Mouse (Mus musculus) neutrophil, adult 5-6 weeks (primary cell): ENCODE results near the gene Itga1. TPM values are rescaled to one million over a fixed set of nuclear protein-coding genes. Genes with fewer than 3 reads are reported as not detected.

Experiments
- ATAC-seq: fragments of 151-379, 151-347 bp; 2 replicates; pipeline ENCODE4 v1.8.0; 2017; ENCODE audit warnings: mild to moderate bottlenecking, moderate TSS enrichment; ENCODE audit not compliant: insufficient number of reproducible peaks, poor library complexity, low FRiP score, severe bottlenecking; ENCODE audit errors: extremely low read depth
- total RNA-seq: library from RNA; stranded (forward); fragments of 200-1000 nt; gene quantifications from 2 replicates; pipeline ENCODE4 v1.2.3, GENCODE M21; 2017

Gene Itga1
- total RNA-seq, 1 experiment from 2014 or later = 1.5 TPM

- no peak for ATAC-seq
Measured at GRCm38 (mm10) chr13:115006213-115006835, 95.4 kb downstream of the Itga1 start.

- ATAC-seq = no peak
Measured at GRCm38 (mm10) chr13:115005342-115005741, 96.4 kb downstream of the Itga1 start.

- no peak for ATAC-seq
Measured at GRCm38 (mm10) chr13:115003444-115004053, 98.2 kb downstream of the Itga1 start.

DNA sequence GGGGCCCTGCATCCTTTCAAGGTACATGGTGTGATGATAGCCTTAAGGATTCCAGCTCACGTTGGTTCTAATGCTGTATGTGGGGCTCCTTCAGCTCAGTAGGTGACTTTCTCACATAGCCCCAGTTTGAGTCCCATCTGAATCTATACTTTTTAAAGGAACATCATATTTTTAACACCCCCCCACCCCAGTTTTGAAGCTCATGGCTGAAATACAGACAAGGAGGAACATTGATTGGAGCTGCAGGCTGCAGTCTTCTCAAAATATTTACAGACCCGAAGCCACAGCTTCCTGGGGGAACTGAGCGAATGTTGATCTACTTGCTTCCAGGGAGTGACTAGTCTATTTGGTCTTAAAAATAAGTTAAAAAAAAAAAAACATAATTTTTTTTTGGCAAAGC is 98.9 kb downstream of the Itga1 start:
- no peak for ATAC-seq

DNA sequence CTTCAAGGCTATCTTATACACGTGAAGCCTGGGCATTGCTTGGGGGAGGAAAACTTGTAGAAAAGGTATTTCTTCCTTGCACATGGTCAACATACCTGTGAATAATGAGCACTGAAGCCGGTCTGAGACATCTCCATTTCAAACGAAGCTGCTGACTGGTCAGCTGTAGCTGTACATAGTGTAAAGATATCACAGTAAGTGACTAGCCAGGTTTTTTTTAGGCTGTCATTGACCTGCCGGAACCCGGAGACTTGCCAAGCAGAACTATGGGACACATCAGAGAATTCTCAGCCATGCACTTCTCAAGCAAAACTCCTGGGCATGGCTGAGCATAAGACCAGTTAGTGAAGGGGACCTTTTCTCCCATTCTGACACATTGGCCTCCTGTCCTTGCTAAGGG is 99.6 kb downstream of the Itga1 start:
- ATAC-seq = no peak

GRCm38 (mm10) chr13:114999582-114999981 is 102.2 kb downstream of the Itga1 start:
- ATAC-seq = peak; percentile 58; the same call in 1 of the 2 replicates

DNA sequence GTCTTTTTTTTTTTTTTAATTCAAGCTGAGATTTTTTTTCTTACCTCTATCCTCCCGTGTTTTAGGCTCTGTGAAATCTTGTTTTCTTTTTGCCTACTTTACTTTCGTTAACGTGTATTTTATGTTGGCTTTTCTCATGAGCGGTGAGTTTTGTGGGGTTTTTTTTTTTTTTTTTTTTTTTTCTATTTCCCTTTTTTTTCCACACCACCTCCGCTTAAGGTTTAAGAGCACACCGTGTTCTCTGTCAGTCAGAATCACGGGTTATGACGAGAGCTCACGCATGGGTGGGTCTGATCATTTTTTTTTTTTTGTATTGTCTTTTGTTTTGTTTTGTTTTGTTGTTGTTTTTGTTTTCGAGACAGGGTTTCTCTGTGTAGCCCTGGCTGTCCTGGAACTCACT is 103.7 kb downstream of the Itga1 start:
- 0 out of 2 replicates have a peak, but pooled peaks have one; percentile 39 for ATAC-seq

DNA sequence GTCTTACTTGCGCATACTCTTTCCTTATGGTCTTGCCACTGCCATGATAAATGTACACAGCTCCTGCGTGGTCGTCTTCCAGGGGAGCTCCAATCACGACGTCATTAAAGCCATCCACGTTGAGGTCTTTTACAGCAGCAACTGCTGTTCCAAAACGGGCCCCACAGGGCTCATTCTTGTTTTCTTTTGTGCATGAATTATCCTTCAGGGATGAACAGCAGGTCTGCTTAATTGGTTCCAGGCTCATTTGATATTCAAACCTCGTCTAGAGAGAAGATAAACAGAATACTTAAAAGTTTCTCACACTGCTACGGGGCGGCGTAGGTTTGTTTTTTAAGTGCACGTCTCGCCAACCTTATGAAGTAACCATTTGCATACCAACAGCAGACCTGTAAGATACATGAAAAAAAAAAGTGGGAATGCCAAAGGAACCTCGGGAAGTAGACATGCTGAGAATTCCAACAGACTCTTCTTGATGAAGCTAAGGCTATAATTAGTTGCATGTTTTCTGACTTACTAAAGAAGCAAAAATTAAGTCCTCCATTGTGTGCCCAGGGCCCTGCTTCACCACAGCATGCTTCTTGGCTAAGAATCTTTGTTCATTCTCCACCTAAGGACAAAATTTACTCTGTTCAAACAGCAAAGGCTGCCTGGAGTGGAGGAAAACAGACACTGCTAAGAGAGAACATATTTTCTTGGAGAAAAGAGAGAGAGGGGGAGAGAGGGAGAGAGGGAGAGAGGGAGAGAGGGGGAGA is 109.3 kb downstream of the Itga1 start:
- ATAC-seq = no peak

DNA sequence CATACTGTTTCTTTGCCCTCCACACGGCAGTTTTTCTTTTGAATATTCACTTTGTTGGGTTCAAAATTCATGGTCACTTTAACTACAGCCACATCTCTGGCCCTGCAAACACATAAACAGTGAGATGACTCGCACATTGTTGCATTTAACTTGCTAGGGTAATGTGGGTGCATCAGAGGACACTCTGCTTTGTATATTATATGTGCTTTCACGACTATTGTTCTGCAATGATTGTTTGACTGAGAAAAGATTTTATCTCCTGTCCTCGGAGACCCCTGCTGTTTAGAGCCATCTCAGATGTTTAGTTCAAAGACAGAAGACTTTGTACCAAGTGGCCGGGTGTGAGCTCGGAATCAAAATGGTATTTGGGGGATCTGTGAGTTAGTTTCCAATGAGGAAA is 114.1 kb downstream of the Itga1 start:
- ATAC-seq = no peak

DNA sequence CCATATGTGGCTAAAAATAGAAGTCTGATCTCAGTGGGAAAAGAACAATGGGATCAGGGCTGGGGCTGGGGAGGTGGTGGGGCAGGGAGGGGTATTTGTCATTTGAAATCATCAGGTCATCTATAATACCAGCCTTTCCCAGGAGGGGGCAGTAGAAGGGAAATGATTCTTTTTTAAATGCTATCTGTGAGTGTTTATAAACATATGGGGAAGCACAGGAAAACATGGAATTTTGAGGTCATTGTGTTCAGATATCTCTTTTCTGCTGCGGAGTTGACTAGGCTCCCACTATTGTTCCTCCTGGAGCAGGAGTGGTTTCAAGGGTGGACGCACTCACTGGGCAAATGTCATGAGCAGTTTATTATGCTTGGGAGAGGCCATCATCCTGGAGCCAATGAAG is 114.6 kb downstream of the Itga1 start:
- no peak for ATAC-seq

GRCm38 (mm10) chr13:114984658-114985057 is 117.1 kb downstream of the Itga1 start:
- no peak for ATAC-seq

DNA sequence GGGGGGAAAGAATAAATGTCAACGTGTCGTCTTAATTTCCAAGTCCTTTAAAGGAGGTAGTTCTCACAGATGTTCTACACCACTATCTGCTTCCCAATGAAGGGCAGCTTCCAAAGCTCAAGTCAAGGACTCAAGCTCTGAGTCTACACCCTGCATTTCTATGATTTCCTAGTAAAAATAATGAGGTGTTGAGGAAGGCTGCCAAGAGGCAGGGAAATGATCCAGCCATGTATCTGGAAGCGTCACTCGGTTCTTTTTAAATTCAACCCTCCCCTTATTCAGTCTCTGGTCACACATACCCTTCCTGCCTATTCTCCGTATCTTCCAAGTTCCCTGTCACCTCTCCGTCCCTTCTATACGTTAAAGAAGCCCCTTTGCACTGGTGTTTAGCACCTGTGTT is 118.6 kb downstream of the Itga1 start:
- ATAC-seq = no peak

DNA sequence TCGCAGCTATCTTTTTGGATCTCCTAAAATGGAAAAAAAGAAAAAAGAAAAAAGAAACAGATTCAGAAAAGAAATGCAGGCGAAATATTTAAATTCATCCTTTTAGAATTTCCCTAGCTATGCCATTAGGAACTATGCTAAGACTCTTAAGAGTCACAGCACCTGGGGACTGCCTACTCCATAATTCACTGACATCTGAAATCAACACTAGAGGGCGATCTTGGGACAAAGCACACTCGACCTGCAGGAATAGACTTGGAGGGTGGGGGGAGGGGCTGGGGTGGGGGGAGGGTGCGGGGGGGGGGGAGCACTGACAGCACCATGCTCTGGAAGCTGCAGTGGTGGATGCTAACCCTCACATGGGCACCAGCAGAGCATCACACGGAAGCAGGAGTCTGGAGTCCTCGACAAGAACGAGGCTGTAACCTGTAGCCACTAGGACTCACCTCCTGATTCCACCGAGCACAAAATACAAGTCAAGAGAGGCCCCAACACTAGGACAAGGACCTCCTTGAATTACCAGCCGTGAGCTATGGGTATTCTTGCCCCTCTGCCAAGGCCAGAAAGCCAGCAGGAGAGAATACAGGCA is 120.8 kb downstream of the Itga1 start:
- no peak for ATAC-seq

- ATAC-seq = no peak
Measured at GRCm38 (mm10) chr13:114974484-114975042, 127.2 kb downstream of the Itga1 start.

DNA sequence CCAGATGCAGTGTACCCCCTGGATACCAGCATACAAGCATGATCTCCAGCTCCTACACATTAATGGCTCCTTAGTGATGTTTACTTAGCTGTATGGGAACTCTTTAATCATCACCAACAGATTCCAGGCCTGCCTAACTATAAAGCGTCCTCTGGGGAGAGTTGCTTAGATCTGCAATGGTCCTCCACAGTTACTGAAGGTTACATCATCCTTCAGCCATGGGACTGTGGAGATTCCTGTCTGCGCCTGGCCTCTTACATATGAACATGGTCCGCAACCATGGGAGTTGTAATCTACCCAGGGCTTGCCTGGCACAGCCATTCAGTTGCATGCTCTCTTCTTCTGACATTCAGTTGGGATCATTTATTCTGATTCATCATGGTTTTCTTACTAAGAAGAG is 129.9 kb downstream of the Itga1 start:
- ATAC-seq = no peak

- peak; percentile 93 for ATAC-seq
Measured at GRCm38 (mm10) chr13:114964233-114964632, 137.5 kb downstream of the Itga1 start.

DNA sequence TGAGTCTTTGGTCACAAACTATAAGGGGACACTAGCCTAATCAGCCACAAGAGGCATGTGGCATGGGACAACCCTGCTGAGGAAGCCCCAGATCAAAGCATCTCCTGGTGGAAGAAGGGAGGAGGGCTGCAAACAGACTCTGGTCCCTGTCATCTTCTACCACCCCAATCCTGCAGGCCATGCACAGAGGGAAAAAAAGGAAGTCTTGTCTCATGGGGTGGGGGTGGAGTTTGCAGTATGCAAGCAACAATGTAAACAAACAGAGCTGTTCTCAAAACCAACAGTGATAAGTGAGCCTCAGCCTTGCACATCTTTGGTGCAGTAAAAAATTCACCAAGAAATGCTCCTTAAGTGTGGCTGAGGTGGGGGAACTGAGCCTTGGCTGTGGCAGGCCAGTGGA is 147.2 kb downstream of the Itga1 start:
- no peak for ATAC-seq

DNA sequence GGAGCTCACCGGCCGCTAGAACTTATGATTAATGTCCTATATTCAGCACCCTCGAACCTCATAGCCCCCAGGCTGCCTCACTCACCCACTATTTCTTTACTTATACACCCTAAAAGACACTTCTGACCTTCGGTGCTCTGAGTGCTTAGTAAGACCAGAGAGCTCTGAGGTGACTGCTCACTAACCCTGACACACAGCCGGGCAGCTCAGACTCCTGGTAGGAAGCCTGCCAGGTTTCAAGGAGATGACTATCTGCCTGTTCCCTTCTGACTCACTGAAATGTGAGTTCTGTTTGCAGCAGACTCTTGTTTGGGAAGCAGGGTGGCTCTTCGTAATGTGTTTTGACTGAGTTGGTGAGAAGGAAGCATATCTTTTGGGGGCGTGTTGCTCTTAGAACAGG is 168.2 kb downstream of the Itga1 start:
- no peak for ATAC-seq

GRCm38 (mm10) chr13:114931775-114932294 is 169.9 kb downstream of the Itga1 start, which contains the start of gene Itga2:
TSS of gene Itga2 (minus strand) at chr13:114932100.
- ATAC-seq = peak; percentile 78
